Mouse (Mus musculus) MEL (cell line): ENCODE results near the gene Selenoo. TPM values are rescaled to one million over a fixed set of nuclear protein-coding genes. Genes with fewer than 3 reads are reported as not detected.

Source experiments
- DNase-seq: peaks from one replicate; pipeline ENCODE4 v3.0.0; 2011; ENCODE audit warnings: low read depth, low spot score
- H3K27ac ChIP-seq: 2 replicates; pipeline ENCODE4 v1.5.1; 2012; ENCODE audit warnings: low read depth, mild to moderate bottlenecking, control low read depth, low read length, moderate library complexity; ENCODE audit not compliant: control insufficient read depth
- H3K27me3 ChIP-seq, 2 experiments: fragments of 150-350 bp in 1 of 2; sonication (generic) in 1 of 2; 2 replicates each; pipeline ENCODE4 v1.6.1; 2012; ENCODE audit warnings: low read length in 2 of 2, mild to moderate bottlenecking in 2 of 2, improper control_type of control experiment in 1 of 2, moderate library complexity in 1 of 2; ENCODE audit not compliant: insufficient read depth in 2 of 2, control insufficient read depth in 1 of 2
- H3K36me3 ChIP-seq, 2 experiments: 2 replicates each; pipeline ENCODE4 v1.6.1; 2012 to 2014; ENCODE audit warnings: low read length in 2 of 2, improper control_type of control experiment in 1 of 2, inconsistent platforms in 1 of 2, mild to moderate bottlenecking in 1 of 2; ENCODE audit not compliant: insufficient read depth in 2 of 2, control insufficient read depth in 1 of 2
- H3K4me1 ChIP-seq, 2 experiments: fragments of 150-350 bp in 1 of 2; sonication (generic) in 1 of 2; 2 replicates each; pipeline ENCODE4 v1.6.1; 2012; ENCODE audit warnings: low read length in 2 of 2, improper control_type of control experiment in 1 of 2, mild to moderate bottlenecking in 1 of 2; ENCODE audit not compliant: insufficient read depth in 2 of 2, control insufficient read depth in 1 of 2
- H3K4me3 ChIP-seq, 2 experiments: fragments of 150-350 bp in 1 of 2; sonication (generic) in 1 of 2; 2 replicates each; pipeline ENCODE4 v1.5.1; 2012; ENCODE audit warnings: low read depth in 2 of 2, low read length in 2 of 2, mild to moderate bottlenecking in 2 of 2, moderate library complexity in 2 of 2, control low read depth in 1 of 2, improper control_type of control experiment in 1 of 2; ENCODE audit not compliant: control insufficient read depth in 1 of 2, insufficient read depth in 1 of 2
- H3K79me2 ChIP-seq: 2 replicates; pipeline ENCODE4 v1.6.1; 2012; ENCODE audit warnings: mild to moderate bottlenecking, low read length, moderate library complexity; ENCODE audit not compliant: control insufficient read depth, poor library complexity, insufficient read depth
- H3K9ac ChIP-seq: 2 replicates; pipeline ENCODE4 v1.6.1; 2012; ENCODE audit warnings: low read depth, mild to moderate bottlenecking, control low read depth, low read length, moderate library complexity; ENCODE audit not compliant: control insufficient read depth, poor library complexity, severe bottlenecking
- H3K9me3 ChIP-seq: fragments of 150-350 bp; sonication (generic); replicated peaks from 2 replicates; pipeline ENCODE4 v1.6.1; 2012; ENCODE audit warnings: mild to moderate bottlenecking, low read length, improper control_type of control experiment, moderate library complexity; ENCODE audit not compliant: insufficient read depth
- CHD1 ChIP-seq: IDR thresholded peaks from 2 replicates; pipeline ENCODE4 v1.6.1; 2012; ENCODE audit warnings: low read depth, mild to moderate bottlenecking, inconsistent platforms, low read length, improper control_type of control experiment
- E2F4 ChIP-seq: IDR thresholded peaks from 2 replicates; pipeline ENCODE4 v1.6.1; 2011; ENCODE audit warnings: low read depth, low read length, improper control_type of control experiment, borderline replicate concordance
- ELF1 ChIP-seq: IDR thresholded peaks from 2 replicates; pipeline ENCODE4 v1.6.1; 2014; ENCODE audit warnings: low read depth, mild to moderate bottlenecking, inconsistent platforms, low read length, improper control_type of control experiment, moderate library complexity
- EP300 ChIP-seq, 2 experiments: IDR thresholded peaks; 2 replicates each; pipeline ENCODE4 v1.6.1; 2011; ENCODE audit warnings: improper control_type of control experiment in 2 of 2, low read length in 2 of 2, low read depth in 1 of 2, mild to moderate bottlenecking in 1 of 2
- ETS1 ChIP-seq: IDR thresholded peaks from 2 replicates; pipeline ENCODE4 v1.6.1; 2012; ENCODE audit warnings: low read depth, mild to moderate bottlenecking, inconsistent platforms, low read length, improper control_type of control experiment, moderate library complexity
- GABPA ChIP-seq: IDR thresholded peaks from 2 replicates; pipeline ENCODE4 v1.6.1; 2012; ENCODE audit warnings: low read depth, mild to moderate bottlenecking, inconsistent platforms, low read length, improper control_type of control experiment, moderate library complexity
- GATA1 ChIP-seq: IDR thresholded peaks from 2 replicates; pipeline ENCODE4 v1.6.1; 2011; ENCODE audit warnings: low read depth, low read length, improper control_type of control experiment
- HCFC1 ChIP-seq: IDR thresholded peaks from 2 replicates; pipeline ENCODE4 v1.6.1; 2012; ENCODE audit warnings: low read depth, mild to moderate bottlenecking, inconsistent platforms, low read length, improper control_type of control experiment, moderate library complexity
- JUND ChIP-seq: IDR thresholded peaks from 2 replicates; pipeline ENCODE4 v1.6.1; 2011; ENCODE audit warnings: low read depth, mild to moderate bottlenecking, improper control_type of control experiment, low read length
- KAT2A ChIP-seq: conservative IDR thresholded peaks from 2 replicates; pipeline ENCODE4 v1.6.1; 2012; ENCODE audit warnings: low read depth, low read length, improper control_type of control experiment, inconsistent platforms
- MAFK ChIP-seq: IDR thresholded peaks from 2 replicates; pipeline ENCODE4 v1.6.1; 2011; ENCODE audit warnings: low read depth, mild to moderate bottlenecking, low read length, improper control_type of control experiment, borderline replicate concordance
- MEF2A ChIP-seq: IDR thresholded peaks from 2 replicates; pipeline ENCODE4 v1.6.1; 2014; ENCODE audit warnings: low read depth, mild to moderate bottlenecking, inconsistent platforms, low read length, improper control_type of control experiment; ENCODE audit not compliant: poor library complexity, insufficient replicate concordance, severe bottlenecking; ENCODE audit errors: extremely low read depth
- MXI1 ChIP-seq: IDR thresholded peaks from 2 replicates; pipeline ENCODE4 v1.6.1; 2011; ENCODE audit warnings: mild to moderate bottlenecking, low read depth, low read length, improper control_type of control experiment
- MYB ChIP-seq: IDR thresholded peaks from 2 replicates; pipeline ENCODE4 v1.6.1; 2011; ENCODE audit warnings: mild to moderate bottlenecking, low read depth, low read length, improper control_type of control experiment
- POLR2AphosphoS5 ChIP-seq: IDR thresholded peaks from 2 replicates; pipeline ENCODE4 v1.6.1; 2012; ENCODE audit warnings: low read depth, borderline replicate concordance, mild to moderate bottlenecking, inconsistent platforms, low read length, moderate library complexity, mixed read lengths
- SIN3A ChIP-seq: IDR thresholded peaks from 2 replicates; pipeline ENCODE4 v1.6.1; 2012; ENCODE audit warnings: low read length, improper control_type of control experiment, inconsistent platforms
- TAL1 ChIP-seq: IDR thresholded peaks from 2 replicates; pipeline ENCODE4 v1.6.1; 2012; ENCODE audit warnings: mild to moderate bottlenecking, inconsistent platforms, low read length, moderate library complexity, mixed read lengths
- UBTF ChIP-seq: IDR thresholded peaks from 2 replicates; pipeline ENCODE4 v1.6.1; 2012; ENCODE audit warnings: low read depth, mild to moderate bottlenecking, inconsistent platforms, low read length, improper control_type of control experiment, moderate library complexity, borderline replicate concordance; ENCODE audit not compliant: insufficient read depth
- USF1 ChIP-seq: IDR thresholded peaks from 2 replicates; pipeline ENCODE4 v1.6.1; 2014; ENCODE audit warnings: low read depth, mild to moderate bottlenecking, inconsistent platforms, low read length, improper control_type of control experiment, moderate library complexity
- USF2 ChIP-seq, 2 experiments: IDR thresholded peaks; 2 replicates each; pipeline ENCODE4 v1.6.1; 2011 to 2012; ENCODE audit warnings: improper control_type of control experiment in 2 of 2, low read length in 2 of 2, borderline replicate concordance in 1 of 2, inconsistent platforms in 1 of 2, low read depth in 1 of 2, mild to moderate bottlenecking in 1 of 2; ENCODE audit not compliant: insufficient read depth in 1 of 2
- ZC3H11A ChIP-seq: IDR thresholded peaks from 2 replicates; pipeline ENCODE4 v1.6.1; 2012; ENCODE audit warnings: low read depth, mild to moderate bottlenecking, inconsistent platforms, low read length, improper control_type of control experiment
- ZKSCAN1 ChIP-seq: IDR thresholded peaks from 2 replicates; pipeline ENCODE4 v1.6.1; 2012; ENCODE audit warnings: low read depth, mild to moderate bottlenecking, inconsistent platforms, low read length, improper control_type of control experiment, moderate library complexity
- ZMIZ1 ChIP-seq: IDR thresholded peaks from 2 replicates; pipeline ENCODE4 v1.6.1; 2012; ENCODE audit warnings: low read depth, mild to moderate bottlenecking, inconsistent platforms, low read length, improper control_type of control experiment, moderate library complexity
- ZNF384 ChIP-seq: IDR thresholded peaks from 2 replicates; pipeline ENCODE4 v1.6.1; 2012; ENCODE audit warnings: low read depth, mild to moderate bottlenecking, inconsistent platforms, low read length, improper control_type of control experiment
- polyA plus RNA-seq, 2 experiments: library from polyadenylated mRNA; stranded (reverse) in 1 of 2; unstranded in 1 of 2; fragments of >175 nt in 1 of 2; fragments of >200 nt in 1 of 2; gene quantifications; 2 replicates each; pipeline versions ENCODE4 v1.2.1 to v1.2.4; 2012; ENCODE audit warnings: low replicate concordance in 2 of 2, low read depth in 1 of 2; ENCODE audit not compliant: insufficient read length in 2 of 2, insufficient read depth in 1 of 2, missing spikeins in 1 of 2
- total RNA-seq: library from RNA; depleted of rRNA; stranded (reverse); fragments of 300-350 nt; gene quantifications from 2 replicates; pipeline ENCODE4 v1.2.3, GENCODE M21; 2012

The Selenoo gene
- total and polyA plus RNA-seq, 3 experiments: 16.6 to 17.3 TPM; not detected in 1

- TF ChIP-seq ZNF384 (no peak), E2F4 (no peak), USF1 (no peak), USF2 (IDR thresholded peaks at IDR 0.05; ENCODE audit: borderline replicate concordance in 1 of 2, insufficient read depth in 1 of 2, low read depth in 1 of 2, low read length in 2 of 2) (no peak), ZMIZ1 (no peak), TAL1 (no peak), ZKSCAN1 (no peak), MAFK (no peak), ETS1 (no peak), MEF2A (no peak), CHD1 (no peak)
- TF ChIP-seq, all 39 proteins: peak for 0
- H3K36me3 ChIP-seq: peaks cover 0 to 12% of the 10 kb centered on the region in 2 experiments; a peak in 3 of 4 replicates
- no peaks in the 10 kb centered on the region for H3K27me3 ChIP-seq
- no peaks in the 10 kb centered on the region for H3K9me3 ChIP-seq
- DNase-seq: no peak
- no peak overlapping the region for H3K9ac ChIP-seq
- H3K4me3 ChIP-seq: no peak overlapping the region
- peaks cover 33% of the 10 kb centered on the region for H3K79me2 ChIP-seq
- H3K27ac ChIP-seq: no peak overlapping the region
- H3K4me1 ChIP-seq: peaks cover 0 to 24% of the 10 kb centered on the region in 2 experiments; a peak in 3 of 4 replicates
Measured at GRCm38 (mm10) chr15:89125351-89125750, 36.5 kb downstream of the Selenoo start.

GRCm38 (mm10) chr15:89126622-89127021 lies 37.7 kb downstream of the Selenoo start:
- Histone ChIP-seq H3K4me3 (no peak overlapping the region), H3K79me2 (peaks cover 24% of the 10 kb centered on the region), H3K9ac (no peak overlapping the region), H3K36me3 (peaks cover 0 to 4% of the 10 kb centered on the region in 2 experiments; a peak in 3 of 4 replicates), H3K27ac (no peak overlapping the region), H3K27me3 (no peaks in the 10 kb centered on the region), H3K4me1 (peaks cover 2 to 23% of the 10 kb centered on the region in 2 experiments; a peak in 3 of 4 replicates), H3K9me3 (no peaks in the 10 kb centered on the region)
- no peak for DNase-seq
- TF ChIP-seq E2F4 (no peak), JUND (no peak), MXI1 (no peak), MAFK (no peak), UBTF (no peak), GATA1 (no peak), HCFC1 (no peak), ZC3H11A (no peak), SIN3A (no peak), MYB (no peak), TAL1 (no peak), POLR2AphosphoS5 (no peak), EP300 (IDR thresholded peaks at IDR 0.05; ENCODE audit: low read depth in 1 of 2, low read length in 2 of 2) (no peak), ELF1 (no peak), USF1 (no peak), KAT2A (no peak), MEF2A (no peak), ETS1 (no peak), GABPA (no peak), USF2 (IDR thresholded peaks at IDR 0.05; ENCODE audit: borderline replicate concordance in 1 of 2, insufficient read depth in 1 of 2, low read depth in 1 of 2, low read length in 2 of 2) (no peak)
